Mouse (Mus musculus) cerebellum, adult 18-20 months (tissue): ENCODE data around the gene Ide.

Experiments used
- DNase-seq, 2 experiments: peaks; one replicate each; pipeline ENCODE4 v3.0.0; 2021

Gene Ide

DNA sequence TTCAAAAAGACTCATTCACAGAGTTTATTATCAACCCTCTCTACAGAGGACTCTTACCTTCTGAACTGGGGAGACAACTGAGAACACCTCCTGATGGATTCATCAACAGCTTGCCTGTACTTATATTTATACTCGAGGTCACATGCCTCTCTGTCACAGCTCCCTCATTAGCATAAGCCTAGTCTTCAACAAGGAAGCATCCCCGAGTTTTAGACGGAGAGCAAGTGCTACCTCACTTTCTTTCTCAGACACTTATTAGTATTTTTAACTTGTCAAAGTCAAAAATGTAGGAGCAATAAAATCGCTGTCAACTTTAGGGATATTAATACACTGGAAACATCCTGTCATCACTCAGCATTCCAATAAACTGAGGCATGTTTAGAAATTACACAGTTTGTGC is at the start of gene Ide:
TSS of gene Ide (minus strand) at position 101 of the 400 bp plus-strand sequence.
- no peak for DNase-seq

DNA sequence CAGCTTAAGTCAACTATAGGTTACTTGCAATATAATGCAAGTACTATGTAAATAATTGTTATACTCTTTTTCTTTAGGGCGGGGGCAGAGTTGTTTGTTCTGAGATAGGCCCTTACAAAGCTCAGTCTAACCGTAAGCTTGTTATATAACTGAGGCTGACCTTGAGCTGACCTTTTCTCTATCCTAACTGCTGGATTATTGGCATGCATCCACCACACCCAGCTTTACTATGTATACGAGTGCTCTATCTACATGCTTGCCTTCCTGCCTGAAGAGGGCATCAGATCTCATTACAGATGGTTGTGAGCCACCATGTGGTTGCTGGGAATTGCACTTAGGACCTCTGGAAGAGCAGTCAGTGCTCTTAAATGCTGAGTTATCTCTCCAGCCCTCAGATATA is 48.5 kb upstream of the Ide start:
- no peak for DNase-seq

DNA sequence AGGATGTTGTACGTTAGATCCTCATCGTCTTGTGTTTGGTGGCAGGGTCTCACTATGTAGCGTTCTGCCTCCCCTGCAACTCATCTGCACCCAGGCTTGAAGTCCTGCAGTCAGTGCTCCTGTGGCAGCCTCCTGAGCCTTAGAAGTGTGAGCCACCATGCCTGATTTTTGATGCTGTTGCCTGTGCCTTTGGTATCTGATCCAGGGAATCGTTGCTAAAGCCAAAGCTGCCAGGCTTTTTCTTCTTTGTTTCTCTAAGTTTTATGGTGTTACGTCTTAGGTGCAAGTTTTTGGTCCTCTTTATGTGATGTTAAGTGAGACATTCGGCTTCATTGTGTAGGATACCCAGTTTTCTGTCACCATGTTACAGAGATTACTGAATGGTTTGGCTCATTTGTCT is 41.2 kb upstream of the Ide start:
- no peak for DNase-seq

DNA sequence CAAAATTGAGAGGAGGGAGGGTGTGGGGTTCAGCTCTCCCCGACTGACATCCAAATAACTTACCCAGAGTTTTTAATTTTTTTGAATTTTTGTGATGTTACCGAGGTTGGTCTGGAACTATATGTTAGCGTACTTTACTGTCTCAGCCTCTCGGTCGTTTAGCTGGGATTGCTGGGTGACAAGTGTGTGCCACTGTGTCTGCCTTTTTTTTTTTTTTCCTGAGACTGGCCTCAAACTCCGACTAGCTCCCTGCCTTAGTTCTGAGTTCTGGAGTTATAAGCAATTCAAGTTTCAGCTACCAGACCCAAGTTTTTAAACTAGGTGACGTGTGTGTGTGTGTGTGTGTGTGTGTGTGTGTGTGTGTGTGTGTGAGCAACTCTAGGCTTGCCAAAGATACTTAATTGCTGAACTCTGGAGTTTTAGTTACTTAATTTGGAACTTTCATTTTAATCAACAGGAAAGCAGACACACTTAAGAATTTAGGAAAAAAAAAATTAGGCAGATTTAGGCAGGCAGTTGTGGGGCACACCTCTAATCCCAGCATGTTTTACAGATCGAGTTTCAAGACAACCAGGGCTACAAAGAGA is 39.8 kb upstream of the Ide start:
- no peak for DNase-seq

DNA sequence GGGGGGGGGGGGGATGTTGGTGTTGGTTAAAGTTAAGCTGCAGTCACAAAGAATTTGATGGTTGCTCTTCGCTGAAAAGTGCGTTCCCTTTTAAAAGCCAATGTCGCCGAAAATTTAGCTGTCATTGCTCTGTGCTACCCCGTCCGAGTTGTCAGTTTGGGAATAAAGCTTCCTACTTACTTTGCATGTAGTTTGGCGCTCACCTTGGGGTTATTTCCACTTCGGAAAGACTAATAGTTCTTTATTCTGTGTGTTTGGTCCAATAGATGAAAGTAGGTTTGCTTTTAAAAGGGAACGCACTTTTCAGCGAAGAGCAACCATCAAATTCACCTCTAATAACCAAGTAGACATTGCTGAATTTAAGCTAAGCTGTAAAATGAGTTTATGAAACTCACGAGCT is 39.2 kb upstream of the Ide start:
- no peak for DNase-seq

DNA sequence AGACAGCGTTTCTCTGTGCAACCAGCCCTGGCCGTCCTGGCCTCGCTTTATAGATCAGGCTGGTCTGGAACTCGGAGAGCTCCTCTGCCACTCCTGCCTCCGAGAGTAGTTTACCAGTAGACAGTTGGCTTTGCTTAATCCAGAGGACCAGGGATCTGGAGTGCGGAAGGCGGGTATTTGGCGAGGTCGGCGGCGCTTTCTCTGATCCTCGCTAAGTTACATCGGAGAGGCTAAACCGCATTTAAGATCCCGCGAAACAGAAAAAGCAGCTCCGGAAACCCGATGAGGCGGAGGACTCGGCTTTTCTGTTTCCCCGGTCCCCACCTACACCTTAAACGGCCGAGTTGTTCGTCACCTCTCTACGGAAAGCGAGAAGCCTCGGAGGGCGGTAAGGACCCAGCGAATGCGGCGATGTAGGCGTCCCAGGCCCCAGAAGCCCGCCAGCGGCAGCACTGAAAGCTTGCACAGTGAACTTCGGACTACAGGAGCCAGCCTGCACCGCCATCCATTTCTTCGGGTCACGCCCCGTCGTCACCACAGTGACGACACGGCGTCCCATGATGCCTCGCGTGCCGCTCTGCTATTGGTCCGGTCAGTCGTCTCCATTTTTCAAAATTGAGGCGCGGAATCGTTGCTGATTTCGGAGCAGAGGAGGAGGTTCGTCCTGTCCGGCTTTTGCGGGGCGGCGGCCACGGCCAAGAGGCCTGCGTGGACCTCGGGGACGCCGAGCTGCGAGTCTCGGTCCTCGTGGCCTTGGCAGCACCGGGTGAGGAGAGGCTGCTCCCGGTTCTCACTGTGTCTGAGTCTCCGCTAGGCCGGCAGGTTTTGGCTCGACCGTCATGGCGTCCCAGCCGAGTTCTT is 38.3 kb upstream of the Ide start, which contains the start of gene Kif11:
TSS of gene Kif11 (plus strand) at position 649 of the 861 bp plus-strand sequence.
- DNase-seq, result peak; percentile 98 to 99

DNA sequence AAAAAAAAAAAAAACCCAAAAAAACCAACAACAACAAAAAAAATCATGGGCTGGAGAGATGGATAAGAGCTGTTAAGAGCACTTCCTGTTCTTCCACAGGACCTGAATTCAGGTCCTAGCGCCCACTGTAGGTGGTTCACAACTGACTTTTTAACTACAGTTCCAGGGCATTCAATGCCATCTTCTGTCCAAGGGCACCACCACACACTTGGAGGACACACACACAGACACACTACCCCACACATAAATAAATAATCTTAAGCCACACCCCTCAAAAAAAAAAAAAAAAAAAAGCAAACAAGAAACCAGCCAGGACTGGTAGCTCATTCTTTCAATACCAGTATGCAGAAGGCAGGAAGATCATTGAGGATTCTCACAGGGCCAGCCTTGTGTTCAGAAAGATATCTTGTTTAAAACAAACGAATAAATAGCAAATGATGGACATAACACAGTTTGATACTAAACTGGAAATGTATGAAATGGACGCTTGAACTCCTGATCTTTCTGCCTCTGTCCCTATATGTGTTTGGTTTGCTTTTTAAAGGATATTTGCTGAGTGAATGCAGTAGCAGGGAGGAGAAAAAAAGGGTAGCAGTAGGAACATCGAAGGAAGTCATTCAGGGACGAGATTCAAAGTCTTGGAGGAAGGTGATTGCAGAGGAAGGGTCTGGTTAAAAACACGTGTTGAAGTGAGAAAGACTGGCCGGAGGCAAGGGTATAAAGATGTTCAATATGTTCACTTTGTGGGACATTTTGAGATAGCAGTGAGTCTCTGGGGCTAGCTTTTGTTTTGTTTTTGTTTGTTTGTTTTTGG is 37.5 kb upstream of the Ide start:
- DNase-seq, result no peak

DNA sequence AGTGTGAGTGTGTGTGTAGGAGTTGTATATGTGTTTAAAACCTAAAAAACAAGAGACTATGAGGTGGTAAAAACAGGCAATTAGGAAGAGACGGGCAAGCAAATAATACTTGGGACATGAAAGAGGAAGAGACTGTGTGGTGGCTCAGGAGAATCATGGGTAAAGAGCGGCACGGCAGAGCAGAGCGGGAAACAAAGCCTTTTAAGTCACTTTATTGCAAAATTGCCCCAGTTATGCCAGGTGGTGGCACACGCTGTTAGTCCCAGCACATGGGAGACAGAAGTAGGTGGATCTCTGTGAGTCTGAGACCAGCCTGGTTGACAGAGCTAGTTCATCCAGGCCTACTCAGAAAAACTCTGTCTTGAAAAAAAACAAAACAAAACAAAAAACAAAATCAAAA is 32.7 kb upstream of the Ide start:
- DNase-seq, result no peak

DNA sequence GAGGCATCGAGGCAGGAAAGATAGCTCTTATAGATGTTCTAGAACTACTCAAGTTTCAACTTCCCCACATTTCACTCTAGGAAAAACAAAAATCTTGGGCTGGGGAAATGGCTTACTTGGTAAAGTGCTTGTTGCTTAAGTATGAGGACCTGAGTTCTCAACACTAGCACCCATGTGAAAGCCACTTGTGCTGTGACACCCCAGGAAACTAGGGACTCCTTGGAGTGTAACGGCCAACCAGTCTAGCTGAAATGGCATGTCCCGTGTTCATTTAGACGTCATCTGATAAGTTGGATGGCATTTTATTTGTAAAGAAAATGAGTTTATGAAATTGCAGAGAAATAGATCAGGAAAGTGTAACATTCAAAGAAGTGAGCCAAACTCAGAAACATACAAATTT is 32.3 kb upstream of the Ide start:
- DNase-seq, result no peak

DNA sequence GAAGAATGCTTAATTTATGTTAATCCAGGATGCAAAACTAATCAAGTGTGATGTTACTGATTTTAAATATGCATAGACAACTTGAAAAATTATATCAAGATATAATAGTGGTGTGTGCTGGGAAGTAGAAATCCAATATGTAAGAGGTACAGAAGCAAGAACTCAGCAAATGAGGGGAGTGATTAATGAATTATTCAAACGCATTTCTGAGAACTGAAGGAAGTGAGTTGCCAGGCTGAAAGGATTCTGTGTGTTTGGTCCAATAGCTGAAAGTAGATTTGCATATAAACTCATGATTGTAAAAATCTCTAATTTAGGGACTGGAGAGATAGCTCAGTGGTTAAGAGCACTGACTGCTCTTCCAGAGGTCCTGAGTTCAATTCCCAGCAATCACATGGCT is 31.3 kb upstream of the Ide start:
- no peak for DNase-seq

DNA sequence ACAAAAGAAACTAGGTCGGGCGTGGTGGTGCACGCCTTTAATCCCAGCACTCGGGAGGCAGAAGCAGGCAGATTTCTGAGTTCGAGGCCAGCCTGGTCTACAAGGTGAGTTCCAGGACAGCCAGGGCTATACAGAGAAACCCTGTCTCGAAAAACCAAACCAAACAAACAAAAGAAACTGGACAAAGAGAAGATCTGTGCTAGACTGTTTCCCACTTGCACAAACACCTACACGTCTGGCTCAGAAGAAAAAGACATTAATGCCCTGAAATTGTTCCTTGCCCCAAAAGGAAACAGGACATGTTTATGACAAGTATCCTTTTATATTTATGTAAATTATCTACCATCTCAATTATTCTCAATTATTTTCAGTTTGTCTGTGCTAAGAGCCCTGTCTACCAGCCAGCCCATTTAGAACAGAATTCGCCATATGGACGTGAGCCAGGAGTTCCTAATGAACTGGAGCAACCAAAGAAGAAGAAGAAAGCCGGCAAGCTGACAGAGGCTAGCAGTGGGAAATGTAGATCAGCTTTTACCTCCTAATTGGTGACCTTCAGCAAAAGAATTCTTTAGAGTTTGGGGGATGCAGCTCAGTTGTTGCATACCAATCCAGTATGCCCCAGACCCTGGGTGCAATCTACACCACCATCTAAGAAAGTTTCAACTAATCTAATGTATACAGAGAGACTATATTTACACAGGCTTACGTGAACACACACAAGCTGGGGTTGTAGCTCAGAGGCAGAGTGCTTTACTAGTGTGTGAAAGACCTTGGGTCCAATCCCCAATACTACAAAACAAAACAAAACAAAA is 25.7 kb upstream of the Ide start:
- DNase-seq, result no peak

DNA sequence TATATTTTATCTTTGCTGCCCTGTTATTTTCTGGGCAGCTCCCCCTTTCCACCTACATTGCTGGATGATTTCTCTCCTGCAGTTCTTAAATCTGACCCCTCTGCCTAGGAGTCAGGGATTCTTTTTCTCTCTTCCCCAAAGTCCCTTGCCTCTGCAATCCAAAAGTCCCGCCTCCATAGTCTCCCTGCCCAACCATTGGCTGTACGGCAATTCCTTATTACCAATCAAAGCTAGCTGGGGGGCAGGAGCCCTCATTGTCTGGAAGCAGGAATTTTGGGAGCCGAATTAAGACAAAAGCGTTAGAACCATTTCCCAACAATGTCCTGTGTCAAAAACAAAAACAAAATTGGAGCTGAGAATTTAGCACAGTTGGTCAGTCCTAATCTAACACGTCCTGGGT is 24.9 kb upstream of the Ide start:
- DNase-seq, result no peak

DNA sequence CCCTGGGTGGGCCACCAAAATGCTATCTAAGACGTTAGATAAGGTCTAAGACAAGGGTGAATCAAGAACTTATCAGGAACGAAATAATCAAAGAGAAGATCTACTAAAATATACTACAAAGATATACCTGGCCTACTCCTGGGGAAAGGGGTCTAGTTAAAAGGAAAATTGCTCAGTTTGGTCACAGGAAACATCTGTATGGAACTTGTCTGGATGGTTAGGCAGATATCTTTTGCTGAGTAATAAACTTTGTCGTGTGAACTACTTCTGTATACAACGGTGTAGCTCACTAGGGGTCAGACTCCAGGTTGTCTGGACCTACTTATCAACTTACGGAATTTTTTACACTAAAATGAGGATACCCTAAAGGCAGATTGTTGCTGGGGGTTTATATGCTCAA is 22.4 kb upstream of the Ide start:
- DNase-seq, result no peak

DNA sequence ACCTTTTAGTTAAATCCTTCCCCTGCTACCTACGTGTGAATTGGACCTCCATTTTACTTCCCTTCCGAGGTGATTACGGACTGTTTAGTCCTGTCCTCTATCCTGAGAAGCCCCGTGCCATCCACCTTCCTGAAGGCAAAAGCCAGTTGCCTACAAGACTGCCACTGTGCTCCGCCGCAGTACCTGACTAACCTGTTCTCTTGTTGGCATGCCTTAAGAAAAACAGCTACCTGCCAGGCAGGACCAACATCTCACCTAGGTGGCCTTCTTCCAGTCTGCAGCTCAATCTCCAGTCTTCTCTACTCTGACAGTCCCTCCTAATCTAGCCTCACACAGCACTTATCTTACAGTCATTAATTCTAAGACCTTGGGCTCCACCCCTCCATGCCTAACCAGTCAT is 15.7 kb upstream of the Ide start:
- DNase-seq, result no peak

DNA sequence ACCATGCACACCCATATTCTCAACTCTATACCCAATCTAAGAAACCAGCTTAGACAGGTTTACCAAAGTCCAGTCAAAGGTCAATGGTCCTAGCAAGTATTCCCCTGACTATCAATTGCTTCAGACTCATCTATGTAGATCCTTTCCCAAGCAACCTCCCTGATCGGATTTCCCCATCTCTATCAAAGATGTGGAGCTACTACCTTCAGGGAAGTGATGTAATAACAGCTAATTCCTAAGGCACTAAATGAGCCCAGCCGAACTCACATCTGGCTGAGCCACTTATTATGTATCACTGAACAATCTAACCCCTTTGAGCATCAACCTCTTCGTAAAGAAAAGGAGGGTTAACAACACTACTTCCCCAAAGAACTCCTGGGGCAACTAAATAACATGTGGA is 15.1 kb upstream of the Ide start:
- no peak for DNase-seq

DNA sequence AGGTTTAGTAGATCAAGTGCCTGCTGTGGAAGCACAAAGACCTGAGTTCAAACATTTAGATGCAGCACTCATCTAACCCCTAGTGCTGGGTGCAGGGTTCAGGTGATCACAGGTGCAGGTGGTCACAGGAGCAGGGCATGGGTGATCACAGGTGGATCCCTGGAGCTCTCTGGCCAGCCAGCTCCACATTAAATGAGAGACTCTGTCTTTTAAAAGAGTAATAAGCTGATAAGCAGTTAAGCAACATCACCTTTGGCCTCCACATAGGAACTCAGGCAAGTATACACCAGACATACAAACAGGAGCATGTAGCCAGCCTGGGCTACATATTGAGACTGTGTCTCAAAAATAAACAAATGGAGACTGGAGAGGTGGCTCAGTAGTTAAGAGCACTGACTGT is 11.3 kb upstream of the Ide start:
- no peak for DNase-seq

DNA sequence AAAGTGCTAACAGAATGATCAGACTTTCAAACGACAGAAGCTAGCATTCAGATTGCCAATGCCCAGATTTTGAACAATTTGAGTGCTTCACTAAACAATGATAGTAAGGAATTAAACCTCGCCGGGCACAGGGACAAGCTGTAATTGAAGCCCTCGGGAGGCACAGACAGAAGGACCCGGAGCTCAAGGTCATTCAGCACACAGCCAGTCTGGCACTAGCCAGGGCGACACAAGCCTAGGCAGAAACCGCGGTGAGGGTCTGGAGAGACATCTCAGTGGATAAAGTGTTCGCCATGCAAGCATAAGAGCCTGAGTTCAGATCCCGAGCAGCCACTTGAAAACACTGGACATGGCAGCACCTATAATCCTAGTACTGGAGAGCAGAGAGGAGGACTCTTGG is 10.7 kb upstream of the Ide start:
- DNase-seq, result peak in 1 of 2 experiments; percentile 19

DNA sequence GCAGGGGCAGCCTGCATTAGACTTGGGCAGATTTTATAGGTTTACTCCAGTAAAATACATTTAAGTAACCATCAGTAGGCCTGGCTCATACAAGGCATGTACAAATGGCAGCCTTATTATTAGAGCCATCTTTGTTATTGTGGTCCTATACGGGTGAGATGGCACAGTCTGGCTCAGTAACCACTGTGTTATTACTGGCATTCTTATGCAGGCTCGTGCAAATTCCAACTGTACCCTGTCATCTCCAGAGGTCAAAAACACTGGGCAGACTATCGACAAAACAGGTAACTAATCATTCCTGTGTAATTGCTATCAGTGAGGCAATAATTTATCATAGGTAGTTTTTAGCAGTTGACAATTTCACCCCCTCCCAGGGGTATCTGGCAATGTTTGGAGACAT is 8.6 kb upstream of the Ide start:
- DNase-seq, result no peak

DNA sequence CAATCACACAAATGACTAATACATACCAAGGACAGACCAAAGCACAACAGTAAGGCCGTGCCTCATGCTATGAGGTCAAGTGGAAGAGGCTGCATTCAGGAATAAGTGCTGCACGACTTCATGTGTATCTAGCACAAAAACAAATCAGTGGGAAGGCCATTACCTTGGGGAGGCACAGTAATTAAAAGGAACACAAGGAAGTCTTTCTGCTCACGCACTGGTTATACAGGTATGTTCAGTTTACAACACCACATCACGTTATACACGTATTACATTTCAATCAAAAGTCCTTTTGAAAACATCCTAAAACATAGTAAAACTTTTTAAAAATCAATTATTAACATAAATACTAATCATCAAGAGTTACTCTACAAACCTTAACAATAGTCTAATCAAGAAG is 6.2 kb upstream of the Ide start:
- no peak for DNase-seq

DNA sequence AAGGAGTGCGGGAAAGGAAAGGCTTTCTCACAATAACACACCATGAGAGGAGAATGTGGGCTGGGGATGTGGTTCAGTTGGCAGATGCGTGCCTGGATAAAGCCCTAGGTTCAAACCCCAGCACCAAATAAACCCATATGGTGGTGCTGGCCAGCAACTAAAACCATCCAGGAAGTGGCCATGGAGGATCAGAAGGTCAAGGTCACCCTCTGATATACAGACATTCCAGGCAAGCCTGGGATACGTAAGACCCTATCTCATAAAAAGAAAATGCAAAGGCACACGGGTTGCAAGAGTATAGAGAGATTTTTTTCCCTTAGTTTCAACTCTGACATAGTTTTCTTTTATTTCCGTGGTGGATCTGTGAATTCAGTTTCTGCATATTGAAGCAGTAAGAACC is 3.3 kb upstream of the Ide start:
- no peak for DNase-seq

DNA sequence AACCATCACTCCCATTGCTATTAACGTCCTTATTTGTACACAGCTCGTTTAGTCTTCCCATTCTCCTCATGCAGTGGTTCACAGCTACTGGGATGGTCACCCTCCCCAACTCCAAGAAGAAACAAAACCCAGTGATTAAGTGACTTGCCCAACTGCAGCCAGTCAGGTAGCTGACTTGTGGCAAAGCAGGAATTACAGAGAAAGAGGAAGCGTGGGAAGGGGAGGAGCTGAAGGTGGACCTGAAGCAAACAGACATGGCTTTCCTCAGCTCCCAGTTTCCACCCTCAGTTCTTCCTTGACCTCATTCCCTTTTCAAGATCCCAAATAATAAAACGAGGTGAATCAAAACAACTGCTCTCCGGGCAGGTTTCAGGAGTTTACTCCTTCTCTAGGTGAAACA is 2.8 kb upstream of the Ide start:
- no peak for DNase-seq

DNA sequence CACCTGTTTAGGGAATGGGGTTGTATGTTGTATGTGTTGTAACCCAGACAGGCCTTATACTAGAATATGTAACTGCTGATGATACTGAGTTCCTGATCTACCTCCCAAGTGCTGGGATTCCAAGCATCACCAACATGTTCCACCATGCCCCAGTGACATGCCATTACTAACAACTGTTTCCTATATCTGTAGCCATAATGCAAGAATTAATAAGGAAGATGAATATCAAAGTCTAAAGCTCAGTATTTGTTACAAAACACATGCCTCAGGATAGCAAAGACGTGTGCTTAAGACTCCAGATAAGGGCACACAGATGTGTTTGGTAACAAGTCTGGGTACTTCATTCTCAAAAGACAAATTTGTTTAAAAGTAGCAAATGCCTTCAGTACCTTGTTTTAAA is 2.3 kb downstream of the Ide start:
- DNase-seq, result no peak

DNA sequence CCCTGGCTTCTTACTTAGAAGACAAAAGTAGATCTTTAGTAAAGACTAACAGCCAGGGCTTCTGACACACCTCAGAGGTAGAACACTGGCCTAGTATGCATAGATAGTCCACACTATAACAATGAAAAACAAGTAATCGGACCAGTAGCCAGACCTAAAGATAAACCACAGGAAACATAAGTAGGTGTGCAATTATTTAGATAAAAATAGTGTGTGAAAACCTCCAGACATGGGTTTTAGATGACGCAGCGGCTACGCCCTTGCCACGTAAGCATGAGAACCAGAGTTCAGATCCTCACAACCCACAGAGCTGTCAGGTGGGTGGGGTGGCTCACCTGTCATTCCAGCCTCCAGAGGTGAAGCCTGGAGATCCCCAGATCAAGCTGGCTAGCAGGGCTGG is 4.3 kb downstream of the Ide start:
- no peak for DNase-seq
